Mouse (Mus musculus): Measurements from ENCODE around the gene Pet100.

DNA sequence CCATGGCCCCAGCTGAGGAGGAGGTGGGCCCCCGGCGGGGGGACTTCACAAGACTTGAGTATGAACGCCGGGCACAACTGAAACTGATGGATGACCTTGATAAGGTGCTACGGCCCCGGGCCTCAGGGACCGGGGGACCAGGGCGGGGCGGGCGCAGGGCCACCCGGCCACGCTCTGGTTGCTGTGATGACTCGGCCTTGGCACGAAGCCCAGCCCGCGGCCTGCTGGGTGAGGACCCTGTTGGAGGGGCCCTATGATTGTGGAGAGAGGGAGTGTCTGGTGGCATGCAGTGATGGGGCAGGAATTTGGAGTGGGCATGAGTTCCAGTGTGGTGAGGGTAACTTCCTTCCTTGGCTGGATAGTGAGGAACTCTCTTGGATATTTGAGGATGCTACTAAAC, 14.8 kb upstream of the Pet100 start:
- TF ChIP-seq TAL1 (IDR thresholded peaks at IDR 0.05; ENCODE audit: low read length) (no peak), GATA1 (IDR thresholded peaks at IDR 0.05; ENCODE audit: low read length) (no peak)
